Mouse (Mus musculus): ENCODE results near the gene Fam222a.
A peak's percentile ranks its signal among the peaks of the same experiment; 100 is the strongest.

Gene Fam222a

GRCm38 (mm10) chr5:114560533-114560936 is 7.3 kb upstream of the Fam222a start:
- DNase-seq (ENCODE audit: low read depth, low spot score), result peak; percentile 10

DNA sequence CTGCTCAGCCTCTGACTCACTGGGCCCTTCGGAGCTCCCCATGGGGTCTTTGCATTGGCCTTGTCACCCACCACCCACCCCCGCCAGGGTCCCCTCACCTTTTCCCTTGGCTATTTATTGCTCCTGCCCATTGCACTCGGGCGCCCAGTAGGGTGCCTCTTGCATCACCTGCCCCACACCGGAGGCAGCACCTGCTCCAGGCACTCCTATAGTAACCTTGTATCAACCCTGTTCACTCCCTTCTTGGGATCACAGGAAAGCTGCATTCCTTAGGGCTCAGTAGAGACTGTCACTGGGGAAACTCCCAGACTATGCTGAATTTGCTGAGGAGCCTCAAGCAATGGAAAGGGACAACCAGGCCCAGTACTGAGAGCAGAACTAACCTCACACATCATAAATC is 6.9 kb upstream of the Fam222a start:
- no peak for DNase-seq (ENCODE audit: low read depth, low spot score)

DNA sequence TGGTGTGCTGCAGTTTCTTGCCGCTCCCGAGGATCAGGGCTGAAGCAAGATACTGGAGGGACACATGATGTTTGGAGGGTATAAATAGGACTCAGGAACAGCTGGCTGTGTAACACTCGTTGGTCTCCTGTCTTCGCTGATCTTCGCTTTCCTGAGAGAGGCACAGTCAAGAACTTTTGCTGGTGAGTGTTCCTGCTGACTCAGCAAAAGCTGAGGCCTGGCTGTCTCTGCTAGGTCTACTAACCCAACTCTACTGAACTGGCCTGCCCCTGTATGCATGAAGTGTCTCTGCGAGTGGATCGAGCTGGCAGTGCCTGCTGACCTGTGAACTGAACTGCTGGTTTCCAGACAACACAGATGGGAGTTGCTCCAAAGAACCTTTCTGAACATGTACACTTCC is 3.8 kb upstream of the Fam222a start:
- DNase-seq (ENCODE audit: low read depth, low spot score), result no peak

GRCm38 (mm10) chr5:114565305-114565704 is 2.5 kb upstream of the Fam222a start:
- no peak for DNase-seq (ENCODE audit: low read depth, low spot score)

DNA sequence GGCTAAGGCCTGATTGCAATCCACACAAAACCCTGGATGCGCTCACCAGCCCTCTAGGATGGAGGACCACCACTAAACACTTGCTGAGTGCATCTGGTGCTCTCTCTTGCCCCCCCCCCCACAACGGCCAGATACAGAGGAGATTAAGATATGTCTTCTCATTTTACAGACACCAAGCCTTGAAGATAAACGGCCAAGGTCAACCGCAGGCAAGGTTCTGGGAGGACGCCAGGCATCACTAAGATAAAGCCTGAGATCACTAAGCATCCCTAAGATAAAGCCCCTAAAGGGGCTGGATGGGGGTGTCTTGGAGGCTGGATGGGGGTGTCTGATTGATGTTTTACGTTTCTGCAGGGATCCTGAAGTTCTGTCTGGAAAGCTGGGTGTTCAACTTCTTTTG is 2.1 kb upstream of the Fam222a start:
- DNase-seq (ENCODE audit: low read depth, low spot score), result no peak

GRCm38 (mm10) chr5:114566461-114566860 is 1.4 kb upstream of the Fam222a start:
- no peak for DNase-seq (ENCODE audit: low read depth, low spot score)

- DNase-seq (ENCODE audit: low read depth, low spot score), result peak; percentile 94
These were observed 720 bp upstream of the Fam222a start for GRCm38 (mm10) chr5:114567075-114567517.

GRCm38 (mm10) chr5:114568818-114569217 is 1.0 kb downstream of the Fam222a start:
- DNase-seq (ENCODE audit: low read depth, low spot score), result no peak

GRCm38 (mm10) chr5:114569918-114570670 is 2.3 kb downstream of the Fam222a start:
- no peak for DNase-seq (ENCODE audit: low read depth, low spot score)

DNA sequence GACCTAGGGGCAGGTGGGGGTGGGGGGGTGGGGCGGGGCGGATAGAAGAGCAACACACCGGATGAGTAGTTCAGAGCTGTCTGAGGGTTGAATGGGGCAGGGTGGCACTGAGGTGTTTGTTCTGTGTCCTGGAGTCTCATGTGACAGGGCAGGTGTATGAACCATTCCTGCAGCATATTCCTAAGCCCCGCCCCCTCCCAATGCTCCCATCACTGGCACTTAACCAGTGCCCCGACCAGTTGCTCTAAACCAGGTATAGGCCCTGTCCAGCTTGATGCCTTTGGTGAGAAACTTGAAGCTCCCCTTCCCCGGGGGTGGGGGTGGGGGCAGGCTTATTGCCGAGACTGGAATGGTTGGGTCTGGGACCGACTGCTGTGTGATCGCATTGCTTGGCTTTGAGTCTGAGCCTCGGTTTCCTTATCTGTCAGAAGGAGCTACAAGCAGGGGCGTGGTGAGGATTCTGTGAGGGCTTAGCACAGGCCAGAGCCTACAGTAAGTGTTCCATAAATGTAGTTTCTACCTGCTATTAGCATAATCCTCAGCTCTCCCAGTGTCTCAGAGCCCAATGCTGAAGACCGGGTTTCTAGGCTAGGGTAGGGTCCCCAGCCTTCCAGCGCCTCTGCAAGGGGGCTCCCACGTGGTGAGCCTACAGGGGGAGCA is 3.1 kb downstream of the Fam222a start:
- DNase-seq (ENCODE audit: low read depth, low spot score), result no peak

DNA sequence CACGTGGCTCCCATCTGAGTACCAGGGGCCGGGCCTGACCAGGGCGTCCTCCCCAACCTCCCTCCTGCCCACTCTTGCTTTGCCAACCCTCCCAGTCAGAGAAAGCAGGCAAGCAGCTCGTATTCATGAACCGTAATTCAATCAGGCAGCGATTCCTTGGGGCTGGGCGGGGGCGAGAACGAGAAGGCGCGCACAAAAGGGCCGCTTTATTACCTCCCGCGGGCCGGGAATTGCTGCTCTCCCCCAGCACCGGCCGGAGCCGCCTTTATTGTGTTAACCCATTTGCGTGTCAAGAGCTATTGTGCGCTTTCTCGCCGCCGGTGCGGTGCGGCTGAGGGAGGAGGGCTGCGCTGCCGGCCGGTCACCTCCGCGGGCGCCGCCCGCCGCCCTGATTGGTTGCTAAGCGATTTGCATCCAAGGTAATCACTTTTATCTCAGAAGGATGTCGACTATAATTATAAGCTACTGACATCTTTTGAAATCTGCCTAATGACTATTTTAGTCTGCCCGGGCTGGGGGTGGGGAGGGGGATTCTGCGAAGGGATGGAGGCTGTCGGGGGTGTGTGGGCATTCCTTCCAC is 3.7 kb downstream of the Fam222a start:
- DNase-seq (ENCODE audit: low read depth, low spot score), result no peak

DNA sequence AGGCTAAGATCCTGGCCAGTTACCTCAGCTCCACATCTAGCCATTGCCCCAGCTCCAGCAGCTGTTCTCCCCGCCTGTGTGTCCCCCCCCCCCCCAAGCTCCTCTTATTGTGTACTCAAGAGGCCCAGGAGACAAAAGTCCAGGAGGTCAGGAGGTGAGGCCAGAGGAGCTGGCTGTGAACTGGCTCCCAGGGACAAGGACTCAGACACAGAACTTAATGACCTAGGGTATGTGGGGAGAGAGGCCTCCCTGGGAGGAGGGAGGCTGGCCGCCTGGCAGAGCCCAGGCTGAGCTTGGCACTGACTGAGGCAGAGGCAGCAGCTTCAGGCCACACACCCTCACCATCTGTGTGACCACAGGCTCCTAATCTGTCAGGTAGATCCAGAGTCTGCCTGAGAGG is 5.2 kb downstream of the Fam222a start:
- no peak for DNase-seq (ENCODE audit: low read depth, low spot score)

DNA sequence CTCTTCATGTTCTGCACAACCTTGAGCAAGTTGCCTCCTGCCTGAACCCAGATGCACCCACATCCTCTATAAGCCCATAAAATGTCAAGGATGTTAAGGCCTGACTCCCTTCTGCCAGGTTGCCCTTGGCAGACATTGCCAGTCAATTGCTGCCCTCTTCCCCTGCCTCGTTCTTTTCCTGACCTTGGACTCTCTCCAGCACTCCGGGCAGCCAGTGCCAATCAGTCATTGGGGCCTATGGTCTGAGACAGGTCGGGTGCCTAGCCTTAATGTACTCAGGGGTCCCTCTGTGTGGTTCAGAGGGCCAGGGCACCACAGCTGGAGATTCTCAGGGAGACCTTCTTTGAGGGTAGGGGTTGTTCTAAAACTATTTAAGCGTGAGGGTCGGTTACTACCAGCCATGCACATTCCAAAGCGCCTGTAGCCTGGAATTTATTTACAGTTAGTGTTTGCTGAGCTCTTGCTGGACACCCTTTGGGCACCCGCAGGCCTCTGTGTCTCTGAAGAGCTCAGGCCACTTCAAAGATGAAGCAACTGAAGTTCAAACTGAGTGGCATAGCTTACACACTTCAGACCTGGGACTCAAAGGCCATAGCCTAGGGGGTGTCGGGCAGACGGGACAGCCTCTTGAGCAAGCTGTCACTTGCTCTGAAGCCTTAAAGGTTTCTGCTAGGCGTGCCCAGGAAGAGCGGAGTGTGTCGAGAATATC is 6.3 kb downstream of the Fam222a start:
- DNase-seq (ENCODE audit: low read depth, low spot score), result no peak

- DNase-seq (ENCODE audit: low read depth, low spot score), result no peak
These were observed 7.2 kb downstream of the Fam222a start for GRCm38 (mm10) chr5:114575010-114575409.

- DNase-seq (ENCODE audit: low read depth, low spot score), result no peak
These were observed 7.7 kb downstream of the Fam222a start for GRCm38 (mm10) chr5:114575530-114575929.

- no peak for DNase-seq (ENCODE audit: low read depth, low spot score)
These were observed 8.3 kb downstream of the Fam222a start for GRCm38 (mm10) chr5:114575986-114576605.

DNA sequence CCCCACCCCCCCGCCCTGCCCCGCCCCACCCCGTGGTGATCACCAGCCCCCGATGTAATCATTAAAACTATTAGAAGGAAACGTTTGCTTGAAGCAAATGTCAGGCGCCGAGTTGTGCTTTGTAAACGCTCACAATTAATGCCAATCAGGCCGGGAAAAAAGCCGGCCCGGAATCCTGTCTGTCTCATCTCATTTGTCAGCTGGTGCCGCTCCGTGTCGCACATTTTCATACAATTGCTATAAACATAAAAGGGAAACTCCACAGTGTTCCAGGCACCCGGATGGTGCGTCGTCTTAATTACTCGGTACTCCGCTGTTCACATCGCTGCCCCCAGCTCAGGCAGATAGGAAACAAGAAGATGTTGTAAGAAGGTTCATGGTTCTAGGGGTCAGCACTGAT is 10.5 kb downstream of the Fam222a start:
- no peak for DNase-seq (ENCODE audit: low read depth, low spot score)

GRCm38 (mm10) chr5:114579714-114580357 is 12.0 kb downstream of the Fam222a start:
- no peak for DNase-seq (ENCODE audit: low read depth, low spot score)

DNA sequence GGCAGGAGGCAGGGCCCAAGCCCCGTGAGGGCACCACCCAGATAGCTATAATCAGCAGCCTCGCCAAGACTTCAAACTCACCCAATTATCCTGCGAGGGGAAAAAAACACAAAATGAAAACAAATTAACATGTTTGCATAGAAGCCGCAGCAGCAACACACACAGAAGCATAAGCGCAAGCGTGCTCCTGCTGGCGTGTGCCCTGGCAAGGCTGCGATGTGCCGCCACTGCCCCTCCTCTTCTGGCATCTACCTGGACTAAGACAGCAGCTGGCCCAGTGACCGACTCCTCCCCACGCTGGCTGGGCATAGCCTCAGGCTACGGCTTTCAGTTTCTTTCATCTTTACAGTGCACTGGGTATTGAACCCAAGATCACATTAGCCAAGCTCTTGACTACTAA is 13.7 kb downstream of the Fam222a start:
- DNase-seq (ENCODE audit: low read depth, low spot score), result no peak

GRCm38 (mm10) chr5:114583046-114583445 is 15.2 kb downstream of the Fam222a start:
- DNase-seq (ENCODE audit: low read depth, low spot score), result no peak

DNA sequence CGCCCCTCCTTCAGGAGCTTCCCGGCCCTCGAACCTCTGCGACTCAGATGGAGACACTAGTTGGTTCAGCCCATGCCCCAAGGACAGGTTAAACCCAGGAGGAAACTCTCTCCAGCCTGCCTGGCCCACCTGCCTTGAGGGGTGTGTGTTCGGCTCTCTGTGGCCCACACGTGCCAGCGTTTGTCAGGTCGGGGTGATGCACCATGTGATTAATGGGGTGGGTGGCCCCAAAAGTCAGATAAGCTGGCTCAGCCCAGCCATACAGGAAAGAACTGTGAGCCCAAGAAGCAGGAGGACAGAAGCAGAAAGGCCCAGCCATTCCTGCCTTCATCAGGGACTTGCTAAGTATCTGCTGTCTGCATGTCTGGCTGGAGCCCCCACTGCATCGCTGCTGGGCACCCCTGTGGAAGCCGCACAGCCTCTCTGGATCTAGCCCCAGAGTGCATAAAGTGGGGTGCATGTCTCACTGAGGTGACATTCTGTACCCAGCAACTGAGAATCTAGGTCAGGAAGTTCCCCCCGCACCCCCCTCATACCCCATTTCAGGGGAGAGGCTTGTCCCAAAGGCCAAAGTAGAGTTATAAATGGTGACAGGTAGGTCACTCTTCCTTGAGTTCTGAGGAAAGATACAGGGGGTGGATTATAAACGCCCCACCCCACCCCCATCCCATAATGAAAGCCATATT is 15.8 kb downstream of the Fam222a start:
- no peak for DNase-seq (ENCODE audit: low read depth, low spot score)
